Mouse (Mus musculus) kidney, postnatal 25 days (tissue): ENCODE results near the gene Crocc.
A peak's percentile ranks its signal among the peaks of the same experiment; 100 is the strongest.

Experiments used
- DNase-seq, 2 experiments: peaks; one replicate each; pipeline ENCODE4 v3.0.0; 2021; ENCODE audit warnings: mixed read lengths in 2 of 2

Gene Crocc

GRCm38 (mm10) chr4:141066709-141067515 is 6.6 kb upstream of the Crocc start:
- peak; percentile 86 to 93 for DNase-seq

DNA sequence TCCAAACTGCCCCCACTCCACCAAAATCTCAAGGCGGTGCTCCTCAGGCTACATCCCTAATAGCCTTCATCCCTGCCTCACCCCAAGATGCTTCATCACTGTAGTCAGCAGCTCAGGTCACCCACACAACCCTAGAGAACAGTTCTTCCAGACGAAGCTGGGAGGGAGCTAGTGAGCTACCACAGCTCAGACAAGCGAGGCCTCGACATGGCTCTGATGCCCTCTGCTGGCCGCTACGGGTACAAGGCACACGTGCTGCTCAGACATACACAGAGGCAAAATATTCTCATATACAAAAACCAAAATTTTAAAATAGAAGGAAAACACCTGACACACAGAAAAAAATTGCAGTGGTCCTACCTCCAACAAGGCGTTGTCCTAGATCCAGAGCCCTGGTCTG is 4.8 kb upstream of the Crocc start:
- DNase-seq = peak; percentile 90

- peak in 1 of 2 experiments; percentile 31 for DNase-seq
Measured at GRCm38 (mm10) chr4:141064104-141064659, 3.8 kb upstream of the Crocc start.

GRCm38 (mm10) chr4:141059616-141060425 is 529 bp downstream of the Crocc start:
- DNase-seq = peak in 1 of 2 experiments; percentile 26

DNA sequence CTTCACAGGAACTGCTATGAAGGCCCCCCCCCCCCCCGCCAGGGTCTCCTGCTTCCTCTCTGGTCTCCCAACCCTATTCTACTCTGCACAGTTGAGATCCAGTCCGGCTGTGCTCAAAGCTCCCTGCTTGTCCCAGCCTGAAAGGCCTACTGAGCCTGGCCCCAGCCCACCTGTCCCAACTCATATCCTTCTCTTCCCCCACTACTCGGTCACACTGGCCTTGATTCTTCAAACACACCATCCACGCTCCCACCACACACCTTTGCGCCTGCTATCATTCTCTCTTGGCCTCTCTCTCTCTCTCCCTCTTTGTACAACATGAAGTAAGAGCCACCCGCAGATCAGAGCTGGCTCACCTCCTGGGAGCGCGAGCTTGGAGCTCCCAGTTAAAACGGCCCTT is 1.5 kb downstream of the Crocc start:
- DNase-seq = no peak

DNA sequence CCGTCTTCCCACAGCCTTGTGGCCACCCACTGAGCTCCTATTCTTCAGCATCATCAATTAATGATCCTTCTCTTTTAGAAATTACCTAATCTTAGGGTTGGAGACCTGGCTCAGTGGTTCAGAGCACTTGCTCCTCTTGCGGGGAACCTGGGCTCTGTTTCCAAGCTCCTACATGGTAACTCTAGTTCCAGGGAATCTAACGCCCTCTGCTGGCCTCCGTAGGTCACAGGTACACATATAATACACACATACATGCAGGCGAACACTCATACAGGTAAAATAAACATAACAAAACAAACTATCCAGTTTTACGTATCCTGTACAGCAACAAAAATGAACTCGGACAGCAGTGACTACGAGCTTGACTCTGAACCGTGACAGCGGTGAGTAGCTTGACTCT is 3.4 kb downstream of the Crocc start:
- DNase-seq = no peak

GRCm38 (mm10) chr4:141053568-141054161 is 6.7 kb downstream of the Crocc start:
- peak; percentile 93 to 98 for DNase-seq

GRCm38 (mm10) chr4:141053138-141053537 is 7.2 kb downstream of the Crocc start:
- DNase-seq = peak; percentile 72 to 85

- peak; percentile 55 to 62 for DNase-seq
Measured at GRCm38 (mm10) chr4:141052442-141052841, 7.9 kb downstream of the Crocc start.

DNA sequence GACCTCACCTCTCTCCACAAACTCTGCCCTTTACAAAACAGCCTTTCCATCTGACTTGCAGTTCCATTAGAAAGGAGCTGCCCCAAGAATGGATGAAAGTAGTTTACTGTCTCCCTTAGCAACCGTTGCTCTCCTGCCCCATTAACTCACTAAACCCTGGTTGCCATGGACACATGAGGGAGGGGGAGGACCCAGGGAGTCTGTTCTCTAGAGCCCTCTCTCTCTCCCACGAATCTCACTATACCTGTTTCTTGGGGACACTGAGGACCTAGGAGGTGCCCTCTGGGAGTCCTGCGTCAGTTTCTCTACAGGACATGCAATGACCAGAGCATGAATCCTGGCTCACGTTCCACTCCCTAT is 10.9 kb downstream of the Crocc start:
- DNase-seq = peak; percentile 54 to 80

- no peak for DNase-seq
Measured at GRCm38 (mm10) chr4:141048810-141049475, 11.4 kb downstream of the Crocc start.

GRCm38 (mm10) chr4:141044816-141045215 is 15.5 kb downstream of the Crocc start:
- DNase-seq = peak; percentile 68 to 73

DNA sequence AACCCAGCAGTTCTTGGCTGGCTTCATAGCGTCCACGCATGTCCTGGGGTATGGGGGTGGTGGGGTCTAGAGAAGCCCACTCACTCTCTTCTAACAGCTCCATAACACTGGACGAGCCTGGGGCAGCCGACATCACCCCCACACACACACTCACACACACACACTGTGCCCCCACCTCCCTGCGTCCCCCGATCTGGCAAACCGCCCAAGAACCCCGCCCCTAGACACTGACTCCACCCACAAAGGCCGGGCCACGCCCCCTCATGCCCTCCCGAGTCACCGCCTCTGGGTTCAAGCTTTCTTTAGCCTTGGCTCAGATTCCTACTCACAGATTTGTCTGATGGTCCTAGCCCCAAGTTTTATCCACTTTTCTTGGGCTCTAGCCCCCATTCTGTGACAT is 19.2 kb downstream of the Crocc start:
- DNase-seq = peak in 1 of 2 experiments; percentile 43

DNA sequence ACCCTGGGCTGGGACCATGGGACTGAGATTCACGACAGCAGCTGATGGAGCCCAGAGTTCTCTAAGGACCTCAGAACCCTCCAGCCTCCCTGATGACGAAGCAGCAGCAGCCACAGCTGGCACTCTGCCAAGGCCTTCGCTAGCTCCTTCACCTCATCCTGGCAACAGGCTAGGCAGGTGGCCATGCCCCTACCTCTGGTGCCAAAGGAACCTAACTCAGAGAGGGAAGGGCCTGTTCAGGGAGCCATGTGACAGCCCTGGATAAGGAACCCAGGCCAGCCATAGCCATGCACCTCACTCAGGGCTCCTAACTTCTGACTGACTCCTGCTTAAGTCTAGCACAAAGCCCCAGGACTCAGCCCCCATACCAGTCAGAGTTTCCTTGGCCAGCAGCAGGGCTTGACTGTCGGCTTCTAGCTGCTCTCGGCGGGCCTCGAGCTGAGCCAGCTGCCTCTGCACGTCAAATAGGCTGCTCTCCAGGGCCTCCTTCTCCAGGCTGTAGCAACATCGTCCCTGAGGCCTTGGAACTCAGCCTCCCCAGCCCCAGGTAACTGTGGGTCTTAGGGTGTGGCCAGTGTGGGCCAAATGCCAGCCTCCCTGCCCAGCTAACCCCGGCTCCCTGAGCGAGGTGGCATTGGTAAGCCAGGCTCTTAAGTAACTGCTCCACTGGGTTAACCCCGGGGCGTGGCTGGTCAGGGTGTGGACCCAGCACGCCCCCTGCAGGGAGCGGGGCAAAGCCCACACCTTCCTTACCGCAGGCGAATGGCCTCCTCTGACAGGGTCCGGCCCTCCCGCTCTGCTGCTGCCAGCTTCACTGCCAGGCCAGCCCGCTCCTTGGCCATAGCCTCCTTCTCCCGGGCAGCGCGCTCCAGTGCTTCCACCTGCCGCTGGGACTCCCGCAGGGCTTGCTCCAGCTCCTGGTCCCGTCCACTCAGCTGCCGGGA is 26.5 kb downstream of the Crocc start:
- DNase-seq = peak; percentile 77 to 89

DNA sequence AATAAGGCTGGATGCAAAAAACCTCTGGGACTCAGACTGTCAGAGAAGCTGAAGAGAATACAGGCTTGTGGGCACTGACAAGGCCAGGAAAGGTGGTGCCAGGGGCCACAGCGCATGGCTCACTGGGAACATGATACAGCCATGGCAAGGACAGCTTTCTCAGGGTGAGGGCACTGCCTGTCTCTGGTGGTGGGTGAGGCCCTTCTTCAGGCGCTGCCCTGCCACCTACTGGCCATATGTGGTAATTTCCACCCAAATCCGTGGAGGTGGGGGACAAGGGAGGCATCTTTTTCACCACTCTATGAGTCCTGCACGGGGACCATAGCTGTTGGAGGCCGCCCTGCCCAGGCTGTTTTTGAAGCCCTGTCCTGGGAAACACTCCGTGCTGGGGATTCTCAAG is 28.6 kb downstream of the Crocc start:
- DNase-seq = peak; percentile 74 to 79

GRCm38 (mm10) chr4:141030541-141031206 is 29.7 kb downstream of the Crocc start:
- DNase-seq = no peak

DNA sequence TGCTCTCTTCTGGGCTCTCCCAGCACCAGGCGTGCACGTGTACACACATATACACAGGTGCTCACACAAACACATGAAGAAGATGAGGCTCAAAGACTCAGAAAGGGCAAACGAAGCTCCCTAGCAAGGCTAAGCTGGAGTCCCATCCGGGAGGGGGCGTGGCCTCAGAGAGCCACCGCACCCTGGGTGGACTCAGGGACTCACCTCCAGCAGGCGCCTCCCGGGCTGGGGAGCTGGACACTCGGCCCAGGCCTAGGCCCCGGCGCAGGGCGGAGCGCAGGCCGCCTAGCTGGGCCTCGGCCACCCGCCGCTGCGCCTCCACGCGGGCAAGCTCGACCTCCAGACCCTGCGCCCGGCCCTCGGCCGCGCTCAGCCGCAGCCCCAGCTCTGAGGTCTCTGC is 35.4 kb downstream of the Crocc start:
- DNase-seq = no peak

DNA sequence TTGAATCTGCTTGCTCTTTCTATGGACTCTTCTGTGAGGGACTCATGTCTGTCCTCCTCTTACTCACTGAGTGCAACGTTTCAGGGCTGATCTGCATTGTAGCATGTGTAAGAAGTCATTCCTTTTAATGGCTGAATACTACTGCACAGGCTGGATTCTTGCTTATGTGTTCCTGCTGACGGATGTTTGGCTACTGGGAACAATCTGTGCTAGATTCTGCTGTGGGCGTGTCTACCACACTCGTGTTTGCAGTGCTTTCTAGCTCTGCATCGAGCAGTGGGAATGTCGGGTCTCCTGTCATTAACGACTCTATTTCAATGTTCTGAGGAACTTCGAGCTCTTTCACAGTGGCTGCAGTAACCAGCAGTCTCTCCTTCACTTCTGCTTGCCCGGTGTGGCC is 36.3 kb downstream of the Crocc start:
- DNase-seq = no peak

DNA sequence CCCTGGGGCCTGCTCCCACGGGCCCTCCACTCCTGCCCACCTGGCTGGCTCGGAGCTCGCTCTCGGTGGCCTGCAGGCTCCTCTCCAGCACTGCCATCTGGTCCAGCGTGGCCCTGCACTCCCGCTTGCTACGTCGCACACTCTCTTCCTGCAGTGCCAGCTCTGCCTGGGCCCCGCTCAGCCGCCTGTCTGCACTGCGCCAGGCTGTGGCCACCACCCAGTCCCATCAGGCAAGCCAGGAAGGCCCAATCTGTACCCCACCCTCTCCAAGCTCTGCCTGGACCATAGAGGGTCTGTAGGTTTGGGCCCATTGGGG is 38.8 kb downstream of the Crocc start:
- no peak for DNase-seq

GRCm38 (mm10) chr4:141020811-141021613 is 39.3 kb downstream of the Crocc start:
- no peak for DNase-seq
